Mouse (Mus musculus): ENCODE measurements around the gene Trio. TPM values are rescaled to one million over a fixed set of nuclear protein-coding genes. Genes with fewer than 3 reads are reported as not detected.

Trio gene
- polyA plus RNA-seq, 1 experiment, result 149 TPM

DNA sequence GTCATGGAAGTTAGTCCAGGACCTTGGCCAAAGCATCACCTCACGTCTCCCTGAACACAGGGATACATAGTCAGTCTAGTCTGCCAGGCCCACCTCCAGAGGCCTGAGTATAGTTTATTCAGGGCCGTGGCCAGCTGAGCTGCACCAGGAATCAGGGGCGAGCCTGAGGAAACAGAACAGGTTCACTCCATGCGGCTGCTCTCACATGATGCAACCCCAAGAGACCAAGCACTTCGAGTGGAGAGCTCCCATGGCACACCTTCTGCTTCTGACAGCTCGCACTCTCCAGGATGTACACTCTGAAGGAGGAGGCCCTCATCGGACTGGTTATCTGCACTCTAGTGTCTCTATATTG, 228.8 kb downstream of the Trio start:
- TF ChIP-seq CTCF (IDR thresholded peaks at IDR 0.05; ENCODE audit: extremely low read depth, insufficient read depth, low read length) (no peak), POLR2A (IDR thresholded peaks at IDR 0.05; ENCODE audit: extremely low read depth, insufficient read depth, low read length) (no peak)
- H3K4me1 ChIP-seq (ENCODE audit: control insufficient read depth, insufficient read depth, low read length), result peaks cover 31% of the 10 kb centered on the region

GRCm38 (mm10) chr15:27795942-27796867, 229.4 kb downstream of the Trio start:
- Histone ChIP-seq H3K4me1 (ENCODE audit: control insufficient read depth, insufficient read depth, low read length) (peaks cover 32% of the 10 kb centered on the region), H3K27ac (ENCODE audit: insufficient read depth, low read length) (peak overlapping the region; percentile 97), H3K4me3 (ENCODE audit: insufficient read depth, low read length) (no peak overlapping the region)
- TF ChIP-seq CTCF (IDR thresholded peaks at IDR 0.05; ENCODE audit: extremely low read depth, insufficient read depth, low read length), result no peak
- TF ChIP-seq POLR2A (IDR thresholded peaks at IDR 0.05; ENCODE audit: extremely low read depth, insufficient read depth, low read length), result no peak

More for the DNA sequence above, 228.8 kb downstream of the Trio start:
- peak overlapping the region; percentile 97 for H3K27ac ChIP-seq (ENCODE audit: insufficient read depth, low read length)
- H3K4me3 ChIP-seq (ENCODE audit: insufficient read depth, low read length), result no peak overlapping the region

GRCm38 (mm10) chr15:27793284-27793683, 232.4 kb downstream of the Trio start:
- Histone ChIP-seq H3K4me3 (ENCODE audit: insufficient read depth, low read length) (no peak overlapping the region), H3K4me1 (ENCODE audit: control insufficient read depth, insufficient read depth, low read length) (peaks cover 35% of the 10 kb centered on the region), H3K27ac (ENCODE audit: insufficient read depth, low read length) (peak overlapping the region; percentile 79)
- no peak for TF ChIP-seq CTCF (IDR thresholded peaks at IDR 0.05; ENCODE audit: extremely low read depth, insufficient read depth, low read length)
- TF ChIP-seq POLR2A (IDR thresholded peaks at IDR 0.05; ENCODE audit: extremely low read depth, insufficient read depth, low read length), result no peak

DNA sequence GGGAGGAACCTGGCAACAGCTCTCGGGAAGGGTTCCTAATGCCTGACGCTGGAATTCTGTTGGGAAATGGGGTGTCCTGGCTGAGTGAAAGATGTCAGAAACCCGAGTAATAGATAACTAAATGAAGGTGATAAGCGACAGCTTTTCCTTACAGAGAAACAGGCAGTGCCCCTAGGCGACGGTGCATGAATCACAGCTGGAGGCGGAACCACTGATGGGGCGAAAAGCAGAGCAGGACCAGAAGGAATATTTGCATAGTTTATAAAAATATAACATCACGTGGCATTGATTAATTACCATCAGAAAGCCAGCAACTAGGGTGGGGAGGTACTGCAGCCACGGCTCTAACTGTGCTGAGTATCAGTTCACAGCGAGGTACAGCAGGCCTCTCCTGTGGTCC, 233.2 kb downstream of the Trio start:
- Histone ChIP-seq H3K4me3 (ENCODE audit: insufficient read depth, low read length) (no peak overlapping the region), H3K4me1 (ENCODE audit: control insufficient read depth, insufficient read depth, low read length) (peaks cover 29% of the 10 kb centered on the region), H3K27ac (ENCODE audit: insufficient read depth, low read length) (peak overlapping the region; percentile 57)
- no peak for TF ChIP-seq CTCF (IDR thresholded peaks at IDR 0.05; ENCODE audit: extremely low read depth, insufficient read depth, low read length)
- no peak for TF ChIP-seq POLR2A (IDR thresholded peaks at IDR 0.05; ENCODE audit: extremely low read depth, insufficient read depth, low read length)

- Histone ChIP-seq H3K27ac (ENCODE audit: insufficient read depth, low read length) (no peak overlapping the region), H3K4me3 (ENCODE audit: insufficient read depth, low read length) (no peak overlapping the region), H3K4me1 (ENCODE audit: control insufficient read depth, insufficient read depth, low read length) (peaks cover 19% of the 10 kb centered on the region)
- TF ChIP-seq CTCF (IDR thresholded peaks at IDR 0.05; ENCODE audit: extremely low read depth, insufficient read depth, low read length), result no peak
- no peak for TF ChIP-seq POLR2A (IDR thresholded peaks at IDR 0.05; ENCODE audit: extremely low read depth, insufficient read depth, low read length)
These were observed 234.5 kb downstream of the Trio start for GRCm38 (mm10) chr15:27791141-27791540.

GRCm38 (mm10) chr15:27790699-27791098, 234.9 kb downstream of the Trio start:
- TF ChIP-seq POLR2A (IDR thresholded peaks at IDR 0.05; ENCODE audit: extremely low read depth, insufficient read depth, low read length), result 0 out of 2 replicates have a peak, but pooled peaks have one; percentile 35
- no peak for TF ChIP-seq CTCF (IDR thresholded peaks at IDR 0.05; ENCODE audit: extremely low read depth, insufficient read depth, low read length)
- Histone ChIP-seq H3K27ac (ENCODE audit: insufficient read depth, low read length) (no peak overlapping the region; the same call in 1 of the 2 replicates), H3K4me1 (ENCODE audit: control insufficient read depth, insufficient read depth, low read length) (peaks cover 18% of the 10 kb centered on the region)

GRCm38 (mm10) chr15:27789325-27789724, 236.3 kb downstream of the Trio start:
- TF ChIP-seq POLR2A (IDR thresholded peaks at IDR 0.05; ENCODE audit: extremely low read depth, insufficient read depth, low read length) (no peak), CTCF (IDR thresholded peaks at IDR 0.05; ENCODE audit: extremely low read depth, insufficient read depth, low read length) (no peak)
- Histone ChIP-seq H3K4me1 (ENCODE audit: control insufficient read depth, insufficient read depth, low read length) (peaks cover 21% of the 10 kb centered on the region), H3K4me3 (ENCODE audit: insufficient read depth, low read length) (no peak overlapping the region), H3K27ac (ENCODE audit: insufficient read depth, low read length) (peak overlapping the region; percentile 51)

More at GRCm38 (mm10) chr15:27790699-27791098, 234.9 kb downstream of the Trio start:
- H3K4me3 ChIP-seq (ENCODE audit: insufficient read depth, low read length), result no peak overlapping the region

DNA sequence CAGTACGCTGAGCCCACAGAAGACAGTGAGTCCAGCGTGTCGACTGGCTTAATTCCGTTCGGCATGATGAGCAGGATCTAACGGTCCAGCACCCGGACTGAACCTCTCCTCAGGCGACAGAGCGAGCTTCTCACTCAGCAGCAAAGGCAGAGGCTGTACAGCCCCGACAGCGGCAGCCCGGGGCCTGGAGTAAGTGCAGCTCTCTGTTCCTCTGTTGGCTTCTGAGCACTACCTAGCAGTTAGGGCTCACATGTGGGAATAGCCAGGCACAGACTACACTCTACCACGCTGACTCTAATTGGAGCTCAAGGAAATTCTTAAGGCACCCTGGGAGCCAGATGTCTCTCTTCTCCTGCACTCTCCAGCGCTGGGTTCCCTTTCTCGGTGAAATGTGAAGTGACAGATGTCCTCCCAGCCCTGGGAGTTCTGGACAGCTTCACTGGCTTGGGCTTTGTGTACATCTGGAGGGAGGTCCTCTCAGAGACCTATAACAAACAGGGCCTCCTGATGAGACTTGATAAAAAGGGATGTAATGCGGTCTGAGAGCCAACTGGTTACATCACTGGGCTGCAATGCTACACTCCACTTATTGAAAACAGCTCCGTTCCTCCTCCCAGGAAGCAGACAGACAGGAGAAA, 237.4 kb downstream of the Trio start:
- peak overlapping the region; percentile 49 for H3K27ac ChIP-seq (ENCODE audit: insufficient read depth, low read length)
- H3K4me1 ChIP-seq (ENCODE audit: control insufficient read depth, insufficient read depth, low read length), result peaks cover 25% of the 10 kb centered on the region
- H3K4me3 ChIP-seq (ENCODE audit: insufficient read depth, low read length), result peak overlapping the region; percentile 69
- TF ChIP-seq CTCF (IDR thresholded peaks at IDR 0.05; ENCODE audit: extremely low read depth, insufficient read depth, low read length) (no peak), POLR2A (IDR thresholded peaks at IDR 0.05; ENCODE audit: extremely low read depth, insufficient read depth, low read length) (0 out of 2 replicates have a peak, but pooled peaks have one; percentile 22)

DNA sequence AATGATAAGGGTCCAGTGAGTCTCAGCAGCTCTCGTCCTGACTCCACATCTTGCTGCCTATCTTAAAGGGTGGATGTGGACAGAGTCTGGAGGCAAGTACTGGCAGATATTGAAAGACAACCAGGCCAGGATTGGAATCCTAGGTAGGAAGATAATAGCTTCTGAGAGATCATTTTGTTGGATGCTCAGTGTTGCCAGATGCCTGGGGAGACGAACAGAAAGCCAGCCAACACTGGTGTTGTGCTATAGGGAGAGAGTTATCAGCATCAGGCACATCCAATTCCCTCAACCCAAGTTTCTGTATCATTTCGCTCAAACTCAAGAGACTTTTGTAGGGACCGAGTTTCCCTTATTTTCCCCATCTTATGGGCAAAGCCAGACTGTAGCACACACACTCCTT, 238.5 kb downstream of the Trio start:
- Histone ChIP-seq H3K4me3 (ENCODE audit: insufficient read depth, low read length) (peak overlapping the region; percentile 69), H3K27ac (ENCODE audit: insufficient read depth, low read length) (peak overlapping the region; percentile 49), H3K4me1 (ENCODE audit: control insufficient read depth, insufficient read depth, low read length) (peaks cover 28% of the 10 kb centered on the region)
- no peak for TF ChIP-seq CTCF (IDR thresholded peaks at IDR 0.05; ENCODE audit: extremely low read depth, insufficient read depth, low read length)
- 0 out of 2 replicates have a peak, but pooled peaks have one; percentile 32 for TF ChIP-seq POLR2A (IDR thresholded peaks at IDR 0.05; ENCODE audit: extremely low read depth, insufficient read depth, low read length)
